Mouse (Mus musculus) heart, embryonic 16.5 days (tissue): Measurements from ENCODE around the gene Papola. TPM values are rescaled to one million over a fixed set of nuclear protein-coding genes. Genes with fewer than 3 reads are reported as not detected.

Experiments
- ATAC-seq: fragments of 200-750 bp; cut with Nextera tagmentation; replicated peaks from 2 replicates; pipeline ENCODE4 v1.8.0; 2017; ENCODE audit warnings: moderate number of reproducible peaks; ENCODE audit not compliant: insufficient read depth, low FRiP score; ENCODE audit errors: extremely low read depth
- H3K27ac ChIP-seq: fragments of 300-500 bp; sonication (generic); 2 replicates; pipeline ENCODE4 v1.5.1; 2014; ENCODE audit warnings: mild to moderate bottlenecking, low read length, control low read depth, moderate library complexity
- H3K27me3 ChIP-seq: fragments of 300-500 bp; sonication (generic); 2 replicates; pipeline ENCODE4 v1.6.1; 2014; ENCODE audit warnings: low read length, mixed read lengths; ENCODE audit not compliant: control insufficient read depth, insufficient read depth
- H3K36me3 ChIP-seq: fragments of 300-500 bp; sonication (generic); 2 replicates; pipeline ENCODE4 v1.6.1; 2014; ENCODE audit not compliant: control insufficient read depth, insufficient read depth
- H3K4me1 ChIP-seq: fragments of 300-500 bp; sonication (generic); 2 replicates; pipeline ENCODE4 v1.6.1; 2014; ENCODE audit warnings: low read length, mixed read lengths; ENCODE audit not compliant: control insufficient read depth, insufficient read depth
- H3K4me2 ChIP-seq: fragments of 300-500 bp; sonication (generic); 2 replicates; pipeline ENCODE4 v1.6.1; 2014; ENCODE audit warnings: low read depth, mild to moderate bottlenecking, control low read depth, low read length
- H3K4me3 ChIP-seq: fragments of 300-500 bp; sonication (generic); 2 replicates; pipeline ENCODE4 v1.5.1; 2014; ENCODE audit warnings: mild to moderate bottlenecking, control low read depth, low read length
- H3K9ac ChIP-seq: fragments of 300-500 bp; sonication (generic); 2 replicates; pipeline ENCODE4 v1.6.1; 2014; ENCODE audit warnings: low read length, control low read depth
- H3K9me3 ChIP-seq: fragments of 300-500 bp; sonication (generic); replicated peaks from 2 replicates; pipeline ENCODE4 v1.6.1; 2016; ENCODE audit warnings: low read length; ENCODE audit not compliant: control insufficient read depth
- WGBS: fragments of 180-500 bp; shearing (Covaris S2); extraction: QIAGEN DNeasy Blood & Tissue Kit; methylation state at CpG from one replicate; pipeline ENCODE4 v1.1.7; 2014; 5-methylcytosine and 5-hydroxymethylcytosine counted together
- microRNA-seq: library from miRNA; unstranded; fragments of <30 nt; microRNA quantifications from one replicate; pipeline ENCODE4, GENCODE M21; 2017
- polyA plus RNA-seq: library from polyadenylated mRNA; unstranded; fragments of >200 nt; fragmentation: Nextera tagmentation; extraction: Ambion mirVana; gene quantifications from 2 replicates; pipeline ENCODE4 v1.2.1, GENCODE M21; 2015

Papola gene
- polyA plus RNA-seq, 1 experiment from 2014 or later = 166 TPM

- Histone ChIP-seq H3K9me3 (no peaks in the 10 kb centered on the region; the same call in 1 of the 2 replicates), H3K9ac (no peak overlapping the region), H3K4me1 (no peaks in the 10 kb centered on the region), H3K27ac (no peak overlapping the region), H3K4me2 (no peak overlapping the region), H3K4me3 (no peak overlapping the region), H3K27me3 (0 out of 2 replicates have a peak, but pooled peaks cover 2% of the 10 kb centered on the region), H3K36me3 (no peaks in the 10 kb centered on the region)
- WGBS = 86% methylated on average over 5 of the region's 5 CpGs
- no peak for ATAC-seq
These were observed 94.3 kb downstream of the Papola start for GRCm38 (mm10) chr12:105878746-105879145.

GRCm38 (mm10) chr12:105883799-105884514 is 99.5 kb downstream of the Papola start:
- Histone ChIP-seq H3K36me3 (no peaks in the 10 kb centered on the region), H3K9me3 (no peaks in the 10 kb centered on the region; the same call in 1 of the 2 replicates), H3K27me3 (0 out of 2 replicates have a peak, but pooled peaks cover 2% of the 10 kb centered on the region), H3K4me2 (no peak overlapping the region), H3K9ac (no peak overlapping the region), H3K4me3 (no peak overlapping the region), H3K4me1 (no peaks in the 10 kb centered on the region), H3K27ac (no peak overlapping the region)
- 79% methylated on average over 12 of the region's 12 CpGs for WGBS
- no peak for ATAC-seq

GRCm38 (mm10) chr12:105884515-105885323 is 100.2 kb downstream of the Papola start:
- Histone ChIP-seq H3K4me3 (no peak overlapping the region), H3K9ac (no peak overlapping the region), H3K36me3 (no peaks in the 10 kb centered on the region), H3K27me3 (0 out of 2 replicates have a peak, but pooled peaks cover 2% of the 10 kb centered on the region), H3K4me2 (no peak overlapping the region), H3K27ac (no peak overlapping the region), H3K9me3 (no peaks in the 10 kb centered on the region), H3K4me1 (no peaks in the 10 kb centered on the region)
- no peak for ATAC-seq
- 40% methylated on average over 22 of the region's 22 CpGs for WGBS

Small RNA genes within 50 kb of the gene (microRNA-seq; reads per million reads assigned to microRNA genes)
- not detected for gene Gm22120

Other genes with a start within 250 kb of the Papola start
- 1.2 and 1.4 TPM in 2 replicates for gene Bdkrb2, start 221.5 kb upstream of the Papola start, polyA plus RNA-seq
- not detected in 2 replicates for gene Bdkrb1, start 181.6 kb upstream of the Papola start, polyA plus RNA-seq
- 19.8 and 21.4 TPM in 2 replicates for gene Gskip, start 99.9 kb upstream of the Papola start, polyA plus RNA-seq
- 7.5 and 9.1 TPM in 2 replicates for gene Atg2b, start 99.5 kb upstream of the Papola start, polyA plus RNA-seq
- gene Ak7, start 78.7 kb upstream of the Papola start, polyA plus RNA-seq = 0.41 and 0.56 TPM in 2 replicates
- gene Vrk1, start 225.5 kb downstream of the Papola start, polyA plus RNA-seq = 40.8 and 50.5 TPM in 2 replicates